Mouse (Mus musculus): ENCODE measurements at regions not wholly inside any gene's neighbourhood (a gene's known extent, or its start where the extent isn't known, plus 50 kb on each side); places are given as distances from the start of the nearest gene placed in this dataset.

- 45% methylated on average over 4 of the region's 4 CpGs for WGBS
- ATAC-seq (ENCODE audit: low FRiP score, low TSS enrichment) = no peak
- Histone ChIP-seq H3K36me3 (ENCODE audit: control insufficient read depth, insufficient read depth, low read length) (no peaks in the 10 kb centered on the region), H3K4me1 (replicated peaks; ENCODE audit: control insufficient read depth, insufficient read depth) (no peaks in the 10 kb centered on the region), H3K9me3 (ENCODE audit: control insufficient read depth, low read length) (no peaks in the 10 kb centered on the region), H3K27me3 (ENCODE audit: control insufficient read depth, insufficient read depth, low read length) (no peaks in the 10 kb centered on the region), H3K4me3 (ENCODE audit: low read depth, low read length) (no peak overlapping the region), H3K9ac (ENCODE audit: low read length) (no peak overlapping the region), H3K27ac (replicated peaks) (no peak overlapping the region), H3K4me2 (replicated peaks; ENCODE audit: low read depth) (no peak overlapping the region)
- no peak for DNase-seq (ENCODE audit: low spot score)
- no peak for TF ChIP-seq CTCF (IDR thresholded peaks at IDR 0.05; ENCODE audit: low read depth)
- TF ChIP-seq EP300 (optimal IDR thresholded peaks at IDR 0.05) = no peak
Observed at GRCm38 (mm10) chr15:6974410-6974809, 99.6 kb upstream of the Osmr start.

GRCm38 (mm10) chr15:6981430-6981829 is 106.7 kb upstream of the Osmr start:
- Histone ChIP-seq H3K4me1 (replicated peaks; ENCODE audit: control insufficient read depth, insufficient read depth) (no peaks in the 10 kb centered on the region), H3K36me3 (ENCODE audit: control insufficient read depth, insufficient read depth, low read length) (no peaks in the 10 kb centered on the region), H3K4me2 (replicated peaks; ENCODE audit: low read depth) (no peak overlapping the region), H3K4me3 (ENCODE audit: low read depth, low read length) (no peak overlapping the region), H3K27me3 (ENCODE audit: control insufficient read depth, insufficient read depth, low read length) (no peaks in the 10 kb centered on the region), H3K9me3 (ENCODE audit: control insufficient read depth, low read length) (no peaks in the 10 kb centered on the region), H3K27ac (replicated peaks) (no peak overlapping the region), H3K9ac (ENCODE audit: low read length) (no peak overlapping the region)
- 77% methylated on average over 9 of the region's 9 CpGs for WGBS
- DNase-seq (ENCODE audit: low spot score) (no peak), ATAC-seq (ENCODE audit: low FRiP score, low TSS enrichment) (no peak)
- TF ChIP-seq CTCF (IDR thresholded peaks at IDR 0.05; ENCODE audit: low read depth) (no peak), EP300 (optimal IDR thresholded peaks at IDR 0.05) (no peak)

DNA sequence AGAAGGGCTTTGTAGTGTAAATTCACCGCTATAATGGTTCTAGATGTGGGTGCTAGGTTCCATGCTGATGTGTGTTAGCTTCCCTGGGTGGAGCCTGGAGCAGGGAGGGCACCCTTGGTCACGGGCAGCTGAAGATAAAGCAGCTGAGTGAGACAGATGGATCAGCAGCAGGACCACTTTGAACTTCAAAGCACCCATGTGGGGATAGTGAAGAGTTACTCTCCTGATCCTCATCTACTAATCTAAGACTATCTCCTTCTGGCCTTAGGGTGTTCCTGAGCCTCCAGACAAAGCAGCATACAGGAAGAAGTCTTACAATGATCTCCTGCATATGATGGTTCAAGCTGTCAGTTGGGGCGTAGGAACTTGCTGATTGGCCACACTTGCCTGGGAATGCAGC is 107.1 kb upstream of the Lifr start:
- Histone ChIP-seq H3K4me3 (ENCODE audit: low read depth, low read length) (no peak overlapping the region), H3K27ac (replicated peaks) (no peak overlapping the region), H3K4me2 (replicated peaks; ENCODE audit: low read depth) (no peak overlapping the region), H3K36me3 (ENCODE audit: control insufficient read depth, insufficient read depth, low read length) (no peaks in the 10 kb centered on the region), H3K27me3 (ENCODE audit: control insufficient read depth, insufficient read depth, low read length) (no peaks in the 10 kb centered on the region), H3K4me1 (replicated peaks; ENCODE audit: control insufficient read depth, insufficient read depth) (no peaks in the 10 kb centered on the region), H3K9me3 (ENCODE audit: control insufficient read depth, low read length) (no peaks in the 10 kb centered on the region), H3K9ac (ENCODE audit: low read length) (no peak overlapping the region)
- TF ChIP-seq EP300 (optimal IDR thresholded peaks at IDR 0.05) = no peak
- TF ChIP-seq CTCF (IDR thresholded peaks at IDR 0.05; ENCODE audit: low read depth) = no peak
- 84% methylated on average over 3 of the region's 3 CpGs for WGBS
- ATAC-seq (ENCODE audit: low FRiP score, low TSS enrichment) (no peak), DNase-seq (ENCODE audit: low spot score) (no peak)

DNA sequence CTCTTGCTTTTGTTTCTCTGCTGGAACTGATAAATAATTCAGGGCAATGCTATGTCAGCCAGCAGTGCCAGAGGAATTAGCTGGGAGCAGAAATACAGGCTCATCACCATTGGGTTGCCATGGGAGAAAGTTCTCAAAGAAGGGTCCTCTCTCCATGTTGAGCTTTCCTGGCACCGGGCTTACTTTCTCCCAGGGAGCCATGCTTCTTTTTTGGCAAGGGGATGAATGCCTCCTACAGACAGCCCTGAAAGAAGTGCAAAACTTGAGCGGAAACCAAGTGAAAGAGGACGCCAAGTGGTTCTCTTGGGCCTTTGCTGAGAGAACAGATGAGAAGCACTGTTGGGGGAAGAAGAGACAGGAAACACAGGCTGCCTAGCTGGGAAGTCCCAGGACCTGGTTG is 102.2 kb upstream of the Lifr start:
- Histone ChIP-seq H3K36me3 (ENCODE audit: control insufficient read depth, insufficient read depth, low read length) (no peaks in the 10 kb centered on the region), H3K4me1 (replicated peaks; ENCODE audit: control insufficient read depth, insufficient read depth) (no peaks in the 10 kb centered on the region), H3K27me3 (ENCODE audit: control insufficient read depth, insufficient read depth, low read length) (no peaks in the 10 kb centered on the region), H3K4me2 (replicated peaks; ENCODE audit: low read depth) (no peak overlapping the region), H3K9me3 (ENCODE audit: control insufficient read depth, low read length) (no peaks in the 10 kb centered on the region), H3K27ac (replicated peaks) (no peak overlapping the region), H3K9ac (ENCODE audit: low read length) (no peak overlapping the region), H3K4me3 (ENCODE audit: low read depth, low read length) (no peak overlapping the region)
- no peak for DNase-seq (ENCODE audit: low spot score)
- 61% methylated on average over 3 of the region's 3 CpGs for WGBS
- TF ChIP-seq EP300 (optimal IDR thresholded peaks at IDR 0.05) = no peak
- TF ChIP-seq CTCF (IDR thresholded peaks at IDR 0.05; ENCODE audit: low read depth) = no peak
- ATAC-seq (ENCODE audit: low FRiP score, low TSS enrichment) = no peak

DNA sequence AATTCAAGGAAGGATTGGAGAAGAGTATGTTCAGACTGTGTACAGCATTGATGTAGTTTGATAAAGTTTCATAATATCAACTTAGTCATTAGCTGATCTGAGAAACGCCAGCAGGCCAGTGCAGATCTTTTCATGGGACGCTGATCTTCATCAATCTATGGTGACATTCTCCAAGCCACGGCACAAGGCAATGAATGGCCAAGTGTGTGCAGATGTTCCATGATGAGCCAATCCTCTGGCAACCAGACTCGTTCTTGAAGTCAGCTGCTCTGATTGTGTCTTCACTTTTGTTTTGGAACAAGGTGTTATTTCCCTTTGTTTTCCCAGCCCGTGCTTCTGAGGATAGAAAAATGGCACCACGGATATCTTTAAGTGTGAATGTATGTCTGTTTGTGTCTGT is 101.3 kb upstream of the Lifr start:
- Histone ChIP-seq H3K4me3 (ENCODE audit: low read depth, low read length) (no peak overlapping the region), H3K9me3 (ENCODE audit: control insufficient read depth, low read length) (no peaks in the 10 kb centered on the region), H3K9ac (ENCODE audit: low read length) (no peak overlapping the region), H3K27me3 (ENCODE audit: control insufficient read depth, insufficient read depth, low read length) (no peaks in the 10 kb centered on the region), H3K27ac (replicated peaks) (no peak overlapping the region), H3K4me2 (replicated peaks; ENCODE audit: low read depth) (no peak overlapping the region), H3K4me1 (replicated peaks; ENCODE audit: control insufficient read depth, insufficient read depth) (no peaks in the 10 kb centered on the region), H3K36me3 (ENCODE audit: control insufficient read depth, insufficient read depth, low read length) (no peaks in the 10 kb centered on the region)
- TF ChIP-seq EP300 (optimal IDR thresholded peaks at IDR 0.05) = no peak
- TF ChIP-seq CTCF (IDR thresholded peaks at IDR 0.05; ENCODE audit: low read depth) = no peak
- DNase-seq (ENCODE audit: low spot score) (no peak), ATAC-seq (ENCODE audit: low FRiP score, low TSS enrichment) (no peak)
- 70% methylated on average over 6 of the region's 6 CpGs for WGBS

DNA sequence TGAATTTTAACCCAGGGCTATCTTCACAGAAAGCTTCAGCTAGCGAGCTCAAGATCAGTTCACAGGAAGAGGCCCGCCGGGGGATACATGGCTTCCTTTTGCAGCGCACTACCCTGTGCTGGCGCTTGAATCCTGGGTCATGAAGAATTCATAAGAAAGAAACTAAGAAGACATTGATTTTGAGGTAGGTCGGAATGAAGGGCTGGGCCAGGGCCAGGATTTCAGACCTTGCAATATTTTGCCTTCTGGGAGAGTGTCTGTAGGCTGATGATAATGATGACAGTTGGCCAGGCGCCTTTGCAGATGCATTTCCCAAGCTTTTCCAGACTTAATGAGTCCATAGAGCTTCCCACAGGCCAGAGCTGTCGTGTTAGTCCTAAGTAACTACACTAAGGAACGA is 97.2 kb upstream of the Lifr start:
- Histone ChIP-seq H3K27me3 (ENCODE audit: control insufficient read depth, insufficient read depth, low read length) (no peaks in the 10 kb centered on the region), H3K36me3 (ENCODE audit: control insufficient read depth, insufficient read depth, low read length) (no peaks in the 10 kb centered on the region), H3K9ac (ENCODE audit: low read length) (no peak overlapping the region), H3K4me1 (replicated peaks; ENCODE audit: control insufficient read depth, insufficient read depth) (no peaks in the 10 kb centered on the region), H3K9me3 (ENCODE audit: control insufficient read depth, low read length) (no peaks in the 10 kb centered on the region), H3K4me2 (replicated peaks; ENCODE audit: low read depth) (no peak overlapping the region), H3K4me3 (ENCODE audit: low read depth, low read length) (no peak overlapping the region), H3K27ac (replicated peaks) (no peak overlapping the region)
- ATAC-seq (ENCODE audit: low FRiP score, low TSS enrichment) (no peak), DNase-seq (ENCODE audit: low spot score) (no peak)
- TF ChIP-seq CTCF (IDR thresholded peaks at IDR 0.05; ENCODE audit: low read depth) (no peak), EP300 (optimal IDR thresholded peaks at IDR 0.05) (no peak)
- 64% methylated on average over 9 of the region's 9 CpGs for WGBS
